Mouse (Mus musculus): ENCODE results near the gene Rrbp1.

The Rrbp1 gene

DNA sequence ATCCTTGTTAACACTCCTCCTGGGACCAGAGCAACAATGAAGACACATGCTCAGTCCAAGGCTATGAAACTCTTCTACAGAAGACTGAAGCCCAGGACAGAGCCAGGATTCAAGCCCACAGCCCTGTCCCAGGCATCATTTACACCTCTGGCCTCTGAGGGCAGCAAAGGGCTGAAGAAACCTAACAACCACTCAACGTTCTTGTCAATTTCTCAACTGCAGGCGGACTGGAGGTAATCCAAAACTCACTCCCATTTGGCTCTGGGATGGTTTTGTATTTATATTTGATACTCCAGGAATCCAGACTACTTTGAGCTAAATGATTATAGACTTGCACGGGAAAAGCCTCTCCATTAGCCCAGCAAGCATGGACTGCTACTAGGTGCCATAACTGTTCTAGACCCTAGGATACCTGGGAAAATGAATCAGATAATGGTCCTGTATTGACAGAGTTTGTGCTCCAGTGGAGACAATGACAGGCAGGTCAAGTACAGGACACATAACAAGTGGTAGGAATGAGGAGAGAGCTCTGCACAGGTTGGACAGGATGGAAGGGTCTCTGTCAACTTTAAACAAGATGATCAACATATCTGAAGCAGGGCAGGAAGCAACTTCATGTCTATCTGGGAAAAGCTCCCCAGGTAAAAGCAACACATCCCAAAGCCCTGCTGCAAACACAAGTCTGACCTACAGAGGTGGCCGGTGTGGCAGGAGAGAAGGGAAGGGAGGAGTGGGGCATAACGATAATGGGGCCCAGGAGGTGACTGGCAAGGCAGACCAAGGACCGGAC is 5.7 kb downstream of the Rrbp1 start:
- DNase-seq (ENCODE audit: low read depth, low spot score) = no peak

DNA sequence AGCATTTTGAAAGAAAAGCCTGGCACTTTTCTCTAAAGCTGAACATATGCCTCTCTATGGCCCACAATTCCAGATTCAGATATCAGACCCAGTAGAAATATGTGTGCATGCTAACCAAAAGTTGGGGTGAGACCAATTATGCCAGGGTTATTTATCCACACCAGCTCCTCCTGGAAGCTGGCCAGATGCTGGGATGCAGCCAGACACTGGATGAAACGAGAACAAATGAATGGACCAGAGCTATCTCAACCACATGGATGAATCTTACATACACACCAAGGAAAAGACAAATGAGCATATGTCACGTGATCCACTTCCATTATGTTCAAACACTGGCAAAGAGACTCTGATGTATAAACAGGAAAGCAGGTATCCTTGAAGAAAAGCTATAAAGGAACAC is 7.5 kb downstream of the Rrbp1 start:
- no peak for DNase-seq (ENCODE audit: low read depth, low spot score)

GRCm38 (mm10) chr2:144002229-144002984 is 8.7 kb downstream of the Rrbp1 start:
- no peak for DNase-seq (ENCODE audit: low read depth, low spot score)

- no peak for DNase-seq (ENCODE audit: low read depth, low spot score)
These were observed 18.1 kb downstream of the Rrbp1 start for GRCm38 (mm10) chr2:143992977-143993376.

DNA sequence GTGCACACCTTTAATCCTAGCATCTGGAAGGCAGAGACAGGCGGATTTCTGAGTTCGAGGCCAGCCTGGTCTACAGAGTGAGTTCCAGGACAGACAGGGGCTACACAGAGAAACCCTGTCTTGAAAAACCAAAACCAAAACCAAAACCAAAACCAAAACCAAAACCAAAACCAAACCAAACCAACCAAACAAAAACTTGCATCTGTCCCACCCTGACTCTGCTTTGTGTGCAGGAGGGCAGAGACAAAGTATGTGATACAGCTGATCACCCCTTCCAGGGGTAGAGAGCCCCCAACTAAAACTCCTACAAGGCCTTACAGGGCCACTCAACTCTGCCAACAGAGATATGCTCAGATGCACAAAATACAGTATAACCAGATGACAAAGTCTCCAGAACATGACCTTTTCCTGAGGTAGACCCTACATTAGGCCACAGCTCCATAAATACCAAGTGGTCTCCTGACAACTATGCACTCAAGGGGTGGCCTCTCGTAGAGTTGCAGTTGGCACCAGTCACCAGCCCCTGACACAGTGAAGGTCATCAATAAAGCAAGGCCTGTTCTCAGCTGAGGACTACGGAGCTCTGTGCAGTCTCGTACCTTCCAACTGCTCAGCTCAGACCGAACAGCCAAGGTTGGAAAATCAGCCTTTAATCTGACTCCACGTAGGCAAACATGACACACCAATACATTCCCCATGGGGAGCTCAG is 18.9 kb downstream of the Rrbp1 start:
- no peak for DNase-seq (ENCODE audit: low read depth, low spot score)

GRCm38 (mm10) chr2:143990997-143991396 is 20.1 kb downstream of the Rrbp1 start:
- no peak for DNase-seq (ENCODE audit: low read depth, low spot score)

GRCm38 (mm10) chr2:143988016-143988415 is 23.0 kb downstream of the Rrbp1 start:
- no peak for DNase-seq (ENCODE audit: low read depth, low spot score)

GRCm38 (mm10) chr2:143987485-143987884 is 23.6 kb downstream of the Rrbp1 start:
- DNase-seq (ENCODE audit: low read depth, low spot score) = no peak

DNA sequence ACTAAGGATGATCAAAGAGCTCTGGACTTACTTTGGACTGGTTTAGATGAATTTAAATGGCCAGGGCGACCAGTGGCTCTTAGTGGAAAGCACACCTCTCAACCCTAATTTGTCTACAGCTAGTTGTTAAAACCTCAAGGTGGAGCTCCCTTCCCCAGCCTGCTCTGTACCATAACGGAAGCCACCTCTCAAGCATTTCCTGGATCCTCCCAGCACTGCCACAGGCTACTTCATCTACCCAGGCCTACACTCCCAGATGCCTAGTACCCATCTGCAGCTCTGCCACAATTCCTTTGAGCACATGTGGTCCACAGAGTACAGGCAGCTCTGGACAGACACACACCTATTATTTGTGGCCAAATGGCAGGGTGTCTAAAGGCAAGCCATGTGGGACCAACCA is 27.6 kb downstream of the Rrbp1 start:
- no peak for DNase-seq (ENCODE audit: low read depth, low spot score)

DNA sequence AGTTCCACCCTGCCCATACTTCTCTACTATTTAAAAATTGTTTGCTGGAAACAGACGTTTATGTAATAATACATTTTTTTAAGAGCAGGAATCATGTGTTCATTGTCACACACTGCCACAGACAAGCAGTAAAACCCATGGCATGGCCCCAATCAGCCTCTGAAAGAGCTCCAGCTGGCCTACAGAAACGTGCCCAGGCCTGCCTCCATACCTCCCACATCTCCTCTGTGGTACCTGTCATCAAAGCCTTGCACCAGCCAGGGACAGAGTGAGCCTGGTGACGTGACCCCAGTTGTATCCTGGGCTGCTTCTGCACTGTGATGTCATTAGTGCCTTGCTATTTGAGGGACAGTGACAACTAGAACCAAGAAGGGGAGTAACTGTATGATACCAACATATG is 28.2 kb downstream of the Rrbp1 start:
- DNase-seq (ENCODE audit: low read depth, low spot score) = no peak

DNA sequence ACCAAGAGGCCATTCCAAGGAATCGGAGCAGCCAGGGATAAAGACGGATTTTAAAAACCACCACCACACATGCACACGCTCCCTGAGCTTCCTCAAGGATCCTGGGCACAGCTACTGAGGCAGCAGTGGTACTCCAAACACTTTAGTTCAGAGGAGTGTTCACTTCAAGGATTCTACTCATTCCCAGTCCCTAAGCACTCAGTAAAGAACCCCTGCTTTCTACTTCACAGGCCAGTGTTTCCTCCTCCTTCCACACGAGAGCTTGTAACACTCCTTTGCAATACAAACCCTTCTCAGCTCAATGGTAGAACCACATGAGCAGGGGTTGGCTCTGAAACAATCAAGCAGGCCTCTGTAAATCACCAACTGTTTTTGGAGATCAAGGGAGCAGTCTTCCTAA is 28.9 kb downstream of the Rrbp1 start:
- DNase-seq (ENCODE audit: low read depth, low spot score) = no peak

DNA sequence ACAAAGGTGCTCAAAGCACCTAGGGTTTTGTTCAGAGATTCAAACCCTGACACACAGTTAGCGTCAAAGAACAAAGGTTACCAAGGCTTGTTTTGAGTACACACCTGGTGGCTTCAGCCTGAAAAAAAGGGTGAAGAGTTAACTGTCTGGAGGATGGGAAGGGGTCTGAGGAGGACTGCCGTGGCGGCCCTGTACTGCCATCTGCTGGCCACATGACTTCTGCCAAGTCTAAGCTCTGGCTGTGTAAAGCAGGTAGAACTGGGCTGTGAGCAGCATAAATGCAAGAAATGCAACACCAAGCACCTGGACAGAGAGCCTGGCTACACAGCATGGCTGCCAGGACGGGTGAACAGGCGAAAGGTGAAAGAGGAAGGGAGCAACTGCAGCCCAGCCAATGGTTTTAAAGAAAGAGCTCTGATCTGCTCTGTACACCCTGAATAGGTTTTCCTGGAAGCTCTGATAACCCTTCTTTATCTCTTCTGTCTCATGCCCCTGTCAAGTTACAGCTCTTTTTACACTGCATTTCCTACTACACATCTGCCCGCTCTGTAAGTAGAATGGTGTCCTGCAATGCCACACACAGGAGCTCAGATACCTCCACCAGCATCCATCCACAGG is 30.2 kb downstream of the Rrbp1 start:
- peak; percentile 32 for DNase-seq (ENCODE audit: low read depth, low spot score)

GRCm38 (mm10) chr2:143978444-143979147 is 32.5 kb downstream of the Rrbp1 start:
- no peak for DNase-seq (ENCODE audit: low read depth, low spot score)

GRCm38 (mm10) chr2:143975146-143975649 is 35.9 kb downstream of the Rrbp1 start:
- DNase-seq (ENCODE audit: low read depth, low spot score) = no peak

- no peak for DNase-seq (ENCODE audit: low read depth, low spot score)
These were observed 37.9 kb downstream of the Rrbp1 start for GRCm38 (mm10) chr2:143973161-143973560.

DNA sequence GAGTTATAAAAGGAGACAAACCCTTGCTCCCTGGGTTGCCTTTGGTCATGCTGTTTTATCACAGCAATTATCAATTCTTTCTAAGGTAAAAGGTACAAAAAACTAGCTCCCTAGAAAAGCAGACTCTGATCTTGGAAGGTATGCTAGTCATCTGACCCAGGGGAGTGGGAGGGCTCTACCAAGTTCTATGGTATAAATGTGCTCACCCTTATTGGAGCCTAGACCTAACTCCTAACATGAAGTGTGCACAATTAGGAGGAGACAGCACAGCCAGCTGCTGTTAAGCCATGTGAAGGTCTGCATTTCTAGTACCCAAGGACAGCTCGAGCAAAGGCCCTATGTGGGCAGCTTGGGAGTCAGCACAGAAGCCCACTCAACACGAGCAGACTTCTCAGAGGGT is 39.2 kb downstream of the Rrbp1 start:
- DNase-seq (ENCODE audit: low read depth, low spot score) = no peak

- DNase-seq (ENCODE audit: low read depth, low spot score) = no peak
These were observed 40.2 kb downstream of the Rrbp1 start for GRCm38 (mm10) chr2:143970841-143971240.

DNA sequence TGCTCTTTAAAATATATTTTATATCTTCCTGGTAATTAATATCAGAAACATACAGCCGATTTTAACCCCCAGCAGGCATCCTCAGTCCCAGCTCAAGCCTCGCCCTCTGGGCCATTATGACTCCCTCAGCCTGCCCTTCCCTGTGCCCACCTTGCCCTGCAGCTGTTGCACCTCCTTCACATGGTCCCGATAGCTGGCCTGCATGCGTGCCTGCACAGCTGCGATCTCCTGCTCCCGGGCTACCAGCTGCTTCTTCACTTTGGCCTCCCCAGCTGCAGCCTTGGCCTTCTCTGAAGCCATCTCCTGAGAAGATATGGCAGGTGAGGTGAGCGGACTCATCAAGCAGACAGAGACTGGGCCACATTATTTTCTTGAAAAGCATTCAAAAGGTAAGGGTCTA is 41.8 kb downstream of the Rrbp1 start:
- no peak for DNase-seq (ENCODE audit: low read depth, low spot score)

DNA sequence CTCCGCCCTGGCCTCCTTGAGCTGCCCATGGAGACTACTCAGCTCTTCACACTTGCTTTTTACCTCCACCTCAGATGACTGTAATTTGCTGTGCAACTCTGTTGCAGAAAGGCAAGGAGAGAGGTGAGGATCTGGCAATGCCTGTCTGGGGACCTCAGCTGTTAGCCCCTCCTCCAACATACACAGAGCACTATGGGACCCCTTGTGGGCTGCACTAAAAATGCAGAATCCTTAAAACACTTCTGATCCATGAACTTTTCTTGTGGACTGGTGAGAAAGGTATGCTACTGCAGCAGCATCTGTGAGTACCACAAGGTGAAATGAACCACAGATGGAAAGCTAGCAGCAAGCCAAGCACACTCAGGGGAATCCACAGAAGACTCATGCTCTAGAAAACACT is 47.7 kb downstream of the Rrbp1 start:
- no peak for DNase-seq (ENCODE audit: low read depth, low spot score)

DNA sequence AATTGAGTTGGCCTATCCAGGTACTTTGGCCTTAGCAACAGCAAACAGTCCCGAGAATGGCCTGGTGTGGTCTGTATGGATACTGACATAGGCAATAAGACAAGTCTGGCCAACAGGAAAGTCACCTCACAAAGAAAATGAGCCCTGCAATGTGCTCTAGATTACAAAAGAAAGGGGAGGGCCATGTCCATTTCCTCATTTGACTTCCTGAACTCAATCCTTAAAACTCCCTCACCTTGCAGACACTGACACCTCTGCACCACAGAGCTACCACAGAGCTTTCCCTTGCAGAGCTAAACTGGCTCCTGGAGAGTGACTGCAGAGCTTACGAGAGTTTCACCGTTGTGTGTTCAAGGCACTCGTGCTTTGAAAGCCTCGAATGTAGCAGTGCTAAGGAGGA is 48.9 kb downstream of the Rrbp1 start:
- DNase-seq (ENCODE audit: low read depth, low spot score) = no peak

DNA sequence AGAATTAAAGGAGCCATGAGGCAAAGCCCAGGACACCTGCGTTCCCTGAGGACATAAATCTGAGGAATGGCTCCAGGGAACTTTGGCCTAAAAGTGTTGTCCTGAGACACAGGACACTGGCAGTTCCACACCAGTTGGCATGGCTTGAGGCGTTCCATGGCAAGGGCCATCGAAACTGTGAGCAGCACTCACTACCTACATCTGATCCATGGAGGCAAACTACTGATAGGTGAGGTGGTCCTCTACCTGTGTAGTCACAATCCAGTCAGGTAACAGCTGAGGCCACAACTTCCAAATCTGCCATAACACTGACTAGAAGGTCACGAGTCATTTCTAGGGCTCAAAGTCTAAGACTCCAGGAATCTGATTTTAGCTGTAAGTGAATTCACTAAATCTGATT is 55.3 kb downstream of the Rrbp1 start:
- DNase-seq (ENCODE audit: low read depth, low spot score) = no peak

Measured in brain, embryonic 18.5 days (tissue).